In genomic region chr9:119067601-119068000, GRCm38 (mm10) we compare ENCODE assay signal across 8 mouse cellular contexts. TPM values are rescaled to one million over a fixed set of nuclear protein-coding genes. Genes with fewer than 3 reads are reported as not detected.
DNase-seq lines count a peak whose midpoint lies in the region; ATAC-seq and TF ChIP-seq lines count a peak whose summit lies in the region.

No protein-coding gene starts in this region.

- H3K9ac ChIP-seq in liver, embryonic 12.5 days: no peak overlapping the region
- no peak overlapping the region for H3K9ac ChIP-seq in limb, embryonic 12.5 days (replicated peaks)

- H3K9me3 ChIP-seq in liver, embryonic 12.5 days (replicated peaks): no peaks in the 10 kb centered on the region
- no peaks in the 10 kb centered on the region for H3K9me3 ChIP-seq in limb, embryonic 12.5 days

- WGBS in liver, embryonic 12.5 days (ENCODE audit: insufficient replicate concordance): 14% methylated on average over 6 of the region's 6 CpGs
- 4% methylated on average over 6 of the region's 6 CpGs for WGBS in kidney, adult 2 months
- WGBS in limb, embryonic 12.5 days: 3% methylated on average over 6 of the region's 6 CpGs

- H3K4me2 ChIP-seq in liver, embryonic 12.5 days: no peak overlapping the region
- H3K4me2 ChIP-seq in limb, embryonic 12.5 days: no peak overlapping the region

- peak; percentile 72 for DNase-seq in liver
- DNase-seq in cerebellum, postnatal 25 days: peak; percentile 83 to 88
- peak; percentile 67 to 69 for DNase-seq in gastrocnemius, adult 8-10 months (ENCODE audit: low spot score in 2 of 2)
- peak; percentile 81 for DNase-seq in kidney, adult 2 months
- peak; percentile 71 for DNase-seq in naive thymus-derived CD4-positive, alpha-beta T cell, adult 2 months (ENCODE audit: low read depth)
- peak; percentile 67 for DNase-seq in splenic B cell, adult 2 months (ENCODE audit: low read depth, low spot score)

- peaks cover 15% of the 10 kb centered on the region for H3K4me1 ChIP-seq in liver, embryonic 12.5 days
- H3K4me1 ChIP-seq in kidney, adult 2 months (ENCODE audit: control insufficient read depth, insufficient read depth, low read length): peaks cover 3% of the 10 kb centered on the region; the same call in 1 of the 2 replicates
- H3K4me1 ChIP-seq in limb, embryonic 12.5 days (replicated peaks): peaks cover 26% of the 10 kb centered on the region

- no peaks in the 10 kb centered on the region for H3K36me3 ChIP-seq in liver, embryonic 12.5 days
- no peaks in the 10 kb centered on the region for H3K36me3 ChIP-seq in kidney, adult 2 months (ENCODE audit: control insufficient read depth, insufficient read depth, low read length)
- H3K36me3 ChIP-seq in limb, embryonic 12.5 days: peaks cover 17% of the 10 kb centered on the region
- no peaks in the 10 kb centered on the region for H3K36me3 ChIP-seq in splenic B cell, adult 2 months (ENCODE audit: control insufficient read depth, insufficient read depth, low read length, poor library complexity, severe bottlenecking)

- no peak overlapping the region for H3K27ac ChIP-seq in liver, embryonic 12.5 days
- H3K27ac ChIP-seq in kidney, adult 2 months (ENCODE audit: insufficient read depth, low read depth, low read length): no peak overlapping the region
- no peak overlapping the region for H3K27ac ChIP-seq in limb, embryonic 12.5 days

- no peaks in the 10 kb centered on the region; the same call in 1 of the 2 replicates for H3K27me3 ChIP-seq in liver, embryonic 12.5 days (replicated peaks)
- H3K27me3 ChIP-seq in kidney, adult 2 months (replicated peaks; ENCODE audit: control insufficient read depth, insufficient read depth, low read length): no peaks in the 10 kb centered on the region
- no peaks in the 10 kb centered on the region for H3K27me3 ChIP-seq in limb, embryonic 12.5 days
- H3K27me3 ChIP-seq in splenic B cell, adult 2 months (ENCODE audit: control insufficient read depth, insufficient read depth, low read length, poor library complexity, severe bottlenecking): no peaks in the 10 kb centered on the region

- TF ChIP-seq POLR2A in kidney, adult 2 months (IDR thresholded peaks at IDR 0.05; ENCODE audit: low read depth, low read length): no peak

- peak; percentile 93 for TF ChIP-seq CTCF in kidney, adult 2 months (conservative IDR thresholded peaks at IDR 0.05; ENCODE audit: insufficient read depth, insufficient read length, low read depth, low read length)

- ATAC-seq in liver, embryonic 12.5 days: no peak
- ATAC-seq in limb, embryonic 12.5 days (ENCODE audit: insufficient number of reproducible peaks, insufficient read depth, low FRiP score, low TSS enrichment, low read depth): peak; percentile 58; the same call in 1 of the 2 replicates

- no peak overlapping the region for H3K4me3 ChIP-seq in liver, embryonic 12.5 days
- no peak overlapping the region for H3K4me3 ChIP-seq in kidney, adult 2 months (ENCODE audit: insufficient read depth, low read depth, low read length)
- H3K4me3 ChIP-seq in limb, embryonic 12.5 days (replicated peaks): no peak overlapping the region

RNA-seq across cellular contexts. Expression of gene Vill, which starts 15.0 kb away (rescaled TPM):
- 12.1 and 12.7 TPM in 2 replicates for polyA plus RNA-seq in liver, embryonic 12.5 days (2016; fragmentation: Nextera tagmentation; extraction: Ambion mirVana)
- under 1 TPM; 0.22 to 0.54 (median 0.37) TPM for total RNA-seq in gastrocnemius, adult 8-10 months (2022)
- 48.5 and 73.9 TPM in 2 replicates for polyA plus RNA-seq in kidney, adult 2 months (2012; rRNA removed)
- 42.1 and 42.4 TPM in 2 replicates for polyA plus RNA-seq in limb, embryonic 12.5 days (2016; fragmentation: Nextera tagmentation; extraction: Ambion mirVana)

RNA-seq across cellular contexts. Expression of gene Plcd1, which starts 25.7 kb away (rescaled TPM):
- polyA plus RNA-seq in liver, embryonic 12.5 days (2016; fragmentation: Nextera tagmentation; extraction: Ambion mirVana): 2.8 and 3.1 TPM in 2 replicates
- total RNA-seq in gastrocnemius, adult 8-10 months (2022): 1 to 10 TPM; 4.2 to 7.8 (median 6.3) TPM
- polyA plus RNA-seq in kidney, adult 2 months (2012; rRNA removed): 11.3 and 11.8 TPM in 2 replicates
- 25.1 and 27.8 TPM in 2 replicates for polyA plus RNA-seq in limb, embryonic 12.5 days (2016; fragmentation: Nextera tagmentation; extraction: Ambion mirVana)

RNA-seq across cellular contexts. Expression of gene Dlec1, which starts 34.7 kb away (rescaled TPM):
- 0.12 TPM in 2 replicates for polyA plus RNA-seq in liver, embryonic 12.5 days (2016; fragmentation: Nextera tagmentation; extraction: Ambion mirVana)
- total RNA-seq in gastrocnemius, adult 8-10 months (2022): not detected
- 30.3 and 38.7 TPM in 2 replicates for polyA plus RNA-seq in kidney, adult 2 months (2012; rRNA removed)
- polyA plus RNA-seq in limb, embryonic 12.5 days (2016; fragmentation: Nextera tagmentation; extraction: Ambion mirVana): 2.0 and 2.3 TPM in 2 replicates
